Mouse (Mus musculus): Measurements from ENCODE around the gene Syne1.

The Syne1 gene

GRCm38 (mm10) chr10:5205570-5205969 lies 345.7 kb downstream of the Syne1 start:
- no peak for DNase-seq (ENCODE audit: low spot score in 2 of 2)

GRCm38 (mm10) chr10:5203837-5204236 lies 347.4 kb downstream of the Syne1 start:
- no peak for DNase-seq (ENCODE audit: low spot score in 2 of 2)

DNA sequence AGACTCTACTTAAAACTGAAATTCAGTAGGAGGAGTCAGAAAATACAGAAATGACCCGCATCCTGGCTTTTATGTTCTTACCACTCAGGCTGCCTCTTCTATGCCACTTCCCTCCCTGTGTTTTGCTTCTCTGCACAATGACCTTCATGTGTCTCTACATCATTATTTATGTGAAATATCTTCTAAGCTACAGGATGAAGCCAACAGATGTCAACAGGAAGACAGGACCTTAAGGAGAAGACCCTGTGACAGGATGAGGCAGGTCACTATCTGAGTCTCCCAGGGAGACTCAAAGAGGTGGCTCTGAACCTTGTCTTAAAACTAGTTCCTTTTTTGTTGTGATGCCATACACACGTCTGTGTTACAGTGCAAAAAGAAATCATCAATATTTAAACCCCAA lies 353.9 kb downstream of the Syne1 start:
- no peak for DNase-seq (ENCODE audit: low spot score in 2 of 2)

- no peak for DNase-seq (ENCODE audit: low spot score in 2 of 2)
Observed at GRCm38 (mm10) chr10:5196267-5196666, 355.0 kb downstream of the Syne1 start.

- DNase-seq (ENCODE audit: low spot score in 2 of 2), result no peak
Observed at GRCm38 (mm10) chr10:5195288-5195687, 356.0 kb downstream of the Syne1 start.

- peak; percentile 55 to 62 for DNase-seq (ENCODE audit: low spot score in 2 of 2)
Observed at GRCm38 (mm10) chr10:5194671-5195234, 356.5 kb downstream of the Syne1 start.

GRCm38 (mm10) chr10:5194081-5194670 lies 357.1 kb downstream of the Syne1 start:
- DNase-seq (ENCODE audit: low spot score in 2 of 2), result no peak

DNA sequence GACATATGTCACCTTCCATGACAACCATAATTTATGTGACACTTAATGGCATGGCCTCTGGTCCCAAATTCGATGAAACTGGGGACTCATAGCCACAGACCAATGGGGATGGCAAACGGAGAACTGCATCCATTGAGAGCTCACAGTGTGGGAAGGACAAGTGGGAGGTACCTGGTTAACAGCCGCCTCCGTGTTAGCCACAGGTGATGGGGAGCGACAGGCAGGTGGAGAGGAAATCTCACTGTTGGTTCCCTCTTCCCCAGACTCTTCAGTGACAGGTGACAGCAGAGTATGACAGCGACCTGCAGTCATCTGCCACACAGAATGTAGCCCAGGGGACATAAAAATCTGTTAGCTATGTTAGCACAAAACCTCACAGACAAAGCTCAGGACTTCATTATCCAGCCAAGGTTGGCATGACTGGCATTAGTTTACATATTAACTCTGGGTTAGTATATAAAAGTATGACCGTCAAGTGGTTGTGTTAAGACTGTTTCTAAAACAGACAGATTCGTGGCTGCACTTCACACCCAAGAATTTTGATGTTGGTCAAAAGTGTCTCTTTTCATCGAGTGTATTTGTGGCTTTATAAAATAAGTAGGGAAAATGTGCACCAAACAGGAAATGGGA lies 358.3 kb downstream of the Syne1 start:
- no peak for DNase-seq (ENCODE audit: low spot score in 2 of 2)

- DNase-seq (ENCODE audit: low spot score in 2 of 2), result no peak
Observed at GRCm38 (mm10) chr10:5190756-5191155, 360.5 kb downstream of the Syne1 start.

- no peak for DNase-seq (ENCODE audit: low spot score in 2 of 2)
Observed at GRCm38 (mm10) chr10:5188890-5189289, 362.4 kb downstream of the Syne1 start.

DNA sequence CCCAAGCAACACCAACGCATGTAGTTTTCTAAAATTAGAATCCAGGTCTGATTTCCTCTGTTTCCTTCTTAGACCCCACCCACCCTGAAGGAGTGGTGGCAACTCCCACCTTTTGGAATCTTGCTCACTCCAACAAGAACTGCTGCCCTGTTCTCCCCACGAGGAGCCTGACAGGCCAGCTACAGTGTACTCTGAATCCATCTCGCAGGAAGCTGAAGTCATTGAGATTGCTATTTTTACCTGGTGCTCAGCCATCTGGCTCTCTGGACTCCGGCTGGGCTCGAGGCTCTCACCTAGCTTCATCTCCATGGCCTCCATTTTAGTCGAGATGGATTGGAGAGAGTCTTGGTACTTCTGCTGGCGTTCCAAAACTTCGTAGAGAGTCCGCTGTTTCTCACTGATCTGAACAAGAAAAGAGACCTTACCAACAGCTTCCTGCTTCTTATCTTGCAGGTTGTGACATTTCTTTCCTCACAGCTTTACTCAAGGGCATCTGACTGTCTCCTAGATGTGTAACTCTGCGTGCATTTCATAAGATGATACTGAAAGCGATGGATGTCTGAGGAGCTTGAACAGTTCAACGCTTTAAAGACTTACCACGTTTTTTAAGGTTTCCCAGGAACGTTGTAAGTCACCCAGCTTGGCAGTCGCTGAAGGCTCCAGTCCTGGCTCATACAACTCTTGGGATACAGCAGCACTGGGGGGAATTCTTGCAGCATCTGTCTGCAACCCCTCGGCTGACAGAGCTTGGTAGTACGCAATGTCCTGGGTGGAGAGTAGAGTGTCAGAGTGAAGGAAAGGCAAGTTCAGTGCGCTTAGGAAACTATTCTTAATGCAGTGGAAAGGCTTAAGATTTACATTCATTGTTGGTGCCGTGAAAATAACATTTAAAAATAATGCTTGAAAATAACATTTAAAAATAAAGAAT lies 365.9 kb downstream of the Syne1 start:
- DNase-seq (ENCODE audit: low spot score in 2 of 2), result no peak

GRCm38 (mm10) chr10:5181771-5182176 lies 369.5 kb downstream of the Syne1 start:
- no peak for DNase-seq (ENCODE audit: low spot score in 2 of 2)

GRCm38 (mm10) chr10:5179891-5180290 lies 371.4 kb downstream of the Syne1 start:
- DNase-seq (ENCODE audit: low spot score in 2 of 2), result no peak

DNA sequence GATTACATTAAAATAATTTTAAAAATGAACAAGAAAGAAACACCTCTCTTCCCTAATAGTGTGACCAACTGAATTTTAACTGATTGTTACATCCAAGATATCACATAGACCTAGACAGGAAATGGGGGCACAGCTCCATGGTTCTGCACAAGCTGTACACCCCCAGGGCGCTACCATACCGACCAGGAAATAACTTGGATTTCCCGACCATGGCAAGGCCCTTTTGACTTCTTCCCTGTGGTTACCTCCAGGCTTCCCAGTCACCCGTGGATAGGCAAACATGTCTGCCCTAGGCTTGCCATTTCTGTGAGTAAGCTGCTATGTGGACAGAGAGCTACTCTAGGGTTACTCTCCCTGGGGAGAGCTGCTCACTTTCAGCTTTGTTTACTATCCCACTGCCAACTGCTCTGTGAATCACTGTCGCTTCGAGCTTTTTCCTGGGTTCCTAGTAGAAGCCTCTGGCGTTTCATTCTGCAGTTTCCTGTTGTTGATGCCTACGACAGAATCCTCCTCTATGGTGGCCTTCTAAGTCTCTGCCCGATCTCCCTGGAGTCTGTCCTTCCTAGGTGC lies 373.8 kb downstream of the Syne1 start:
- DNase-seq (ENCODE audit: low spot score in 2 of 2), result no peak

DNA sequence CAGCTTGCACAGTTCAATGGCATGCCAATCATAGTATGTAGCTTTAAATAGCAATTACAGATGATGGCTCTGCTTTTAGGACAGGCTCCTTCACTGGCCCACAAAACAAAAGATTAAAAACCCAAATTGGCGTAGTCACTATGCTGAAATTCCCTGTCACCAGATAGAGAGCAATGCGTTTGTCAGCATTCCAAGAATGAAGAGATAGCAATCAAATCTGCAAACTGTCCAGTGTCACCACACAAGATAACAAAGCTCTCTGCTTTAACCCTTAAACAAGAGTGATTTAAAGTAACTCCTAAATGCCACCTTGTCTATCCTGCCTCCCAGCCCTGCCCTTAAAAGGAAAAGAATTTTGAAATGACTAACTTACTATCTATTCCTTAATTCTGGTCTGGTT lies 374.9 kb downstream of the Syne1 start:
- DNase-seq (ENCODE audit: low spot score in 2 of 2), result no peak

DNA sequence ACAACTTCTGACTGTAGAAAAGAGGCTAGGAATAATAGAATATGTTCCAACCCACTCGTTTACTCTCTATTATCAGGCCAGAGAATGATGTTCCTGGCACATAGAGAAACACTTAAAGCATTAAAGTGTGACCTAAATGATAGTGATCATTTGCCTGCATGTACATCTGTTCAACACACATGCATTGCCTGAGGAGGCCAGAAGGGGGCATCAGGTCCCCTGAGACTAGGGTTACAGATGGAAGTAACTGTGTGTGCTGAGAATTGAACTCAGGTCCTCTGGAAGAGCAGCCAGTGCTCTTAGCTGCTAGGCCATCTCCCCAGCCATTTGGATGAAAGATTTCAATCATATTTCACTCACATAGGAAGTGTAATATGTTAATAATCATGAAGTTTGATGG lies 380.9 kb downstream of the Syne1 start:
- no peak for DNase-seq (ENCODE audit: low spot score in 2 of 2)

GRCm38 (mm10) chr10:5167481-5167880 lies 383.8 kb downstream of the Syne1 start:
- no peak for DNase-seq (ENCODE audit: low spot score in 2 of 2)

DNA sequence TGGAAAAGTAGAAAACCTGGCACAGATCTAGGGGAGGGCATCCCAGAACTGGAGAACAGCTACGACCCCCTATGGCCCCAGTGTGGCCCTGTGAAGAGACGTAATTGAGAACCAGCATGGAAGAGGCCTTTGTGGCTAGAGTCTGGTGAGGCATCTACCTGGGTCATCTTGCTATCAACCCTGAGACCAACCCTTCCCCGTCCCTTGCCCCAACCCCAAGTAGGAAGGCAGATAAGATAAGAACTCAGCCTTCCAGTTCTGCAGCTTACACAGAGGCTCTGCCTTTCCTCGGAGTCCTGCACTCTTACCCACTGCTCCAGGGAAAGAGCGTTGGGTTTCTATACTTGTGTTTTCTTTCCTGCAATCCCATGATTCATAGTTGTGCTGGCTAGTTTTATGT lies 385.8 kb downstream of the Syne1 start:
- DNase-seq (ENCODE audit: low spot score in 2 of 2), result no peak

- no peak for DNase-seq (ENCODE audit: low spot score in 2 of 2)
Observed at GRCm38 (mm10) chr10:5163770-5164169, 387.5 kb downstream of the Syne1 start.

DNA sequence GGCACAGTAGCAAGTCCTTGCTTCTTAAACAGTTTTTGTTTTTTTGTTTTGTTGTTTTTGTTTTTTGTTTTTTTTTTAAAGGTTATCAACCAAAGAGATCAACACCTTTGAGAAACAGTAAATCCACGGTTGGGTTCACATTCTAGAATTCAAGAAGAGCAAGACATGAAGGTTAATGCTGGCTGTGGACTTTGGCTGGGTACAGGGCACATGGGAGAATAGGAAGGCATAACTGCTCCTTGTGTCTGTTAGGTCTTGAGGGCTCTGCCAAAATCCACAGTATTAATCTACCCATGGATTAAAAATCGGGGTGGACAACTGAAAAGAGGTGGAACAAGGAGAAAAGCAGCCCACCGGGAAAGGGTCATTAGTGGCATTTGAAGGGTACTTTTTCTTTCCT lies 388.0 kb downstream of the Syne1 start:
- no peak for DNase-seq (ENCODE audit: low spot score in 2 of 2)

- DNase-seq (ENCODE audit: low spot score in 2 of 2), result peak; percentile 48 to 49
Observed at GRCm38 (mm10) chr10:5161394-5161872, 389.8 kb downstream of the Syne1 start.

DNA sequence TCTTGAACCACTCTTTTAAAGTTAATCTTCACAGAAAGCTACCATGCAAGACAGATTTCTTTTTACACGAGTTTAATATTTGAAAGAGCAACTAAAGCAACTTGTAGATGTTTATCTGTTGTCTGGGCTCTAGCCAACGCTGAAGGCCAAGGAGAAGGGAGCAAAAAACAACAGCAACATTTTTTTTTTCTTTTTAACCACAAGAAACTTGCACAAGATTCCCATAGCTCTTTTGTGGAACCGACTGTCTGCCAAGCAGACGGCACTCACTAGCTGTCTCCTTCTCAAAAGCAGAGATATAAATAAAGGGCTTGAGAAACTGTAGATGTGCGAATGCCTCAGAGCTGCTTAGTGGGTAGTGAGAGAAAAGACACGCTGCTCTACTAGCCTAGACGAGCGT lies 391.6 kb downstream of the Syne1 start:
- no peak for DNase-seq (ENCODE audit: low spot score in 2 of 2)
